Mouse (Mus musculus): ENCODE data around the gene Churc1.

DNA sequence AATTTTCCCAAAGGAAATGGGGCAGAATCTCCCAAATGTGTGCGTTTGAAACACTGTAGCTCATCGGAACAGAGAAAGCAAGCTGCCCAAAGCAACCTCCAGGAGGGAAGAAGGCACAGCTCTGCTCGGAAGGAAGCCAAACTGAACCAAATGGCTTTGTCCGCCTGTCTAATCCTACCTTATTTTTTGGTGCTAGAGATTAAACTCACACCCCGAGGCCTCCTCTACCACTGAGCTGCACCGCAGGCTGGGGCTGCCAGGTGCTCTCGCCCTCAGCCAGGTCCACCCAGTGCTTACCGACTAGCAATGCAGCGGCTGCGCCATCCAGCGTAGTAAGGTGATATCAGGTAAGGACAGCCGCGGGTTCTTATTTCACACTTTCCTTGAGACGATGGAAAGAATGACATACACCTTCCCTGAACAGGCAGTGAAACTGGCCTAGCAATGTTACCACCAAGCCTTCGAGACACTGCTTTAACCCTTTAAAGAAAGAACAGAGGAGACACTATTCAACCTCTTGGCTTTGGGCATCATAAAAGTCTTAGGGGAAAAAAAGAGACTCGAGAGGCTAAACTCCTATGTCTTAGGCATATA is 14.4 kb upstream of the Churc1 start:
- TF ChIP-seq CTCF (IDR thresholded peaks at IDR 0.05; ENCODE audit: extremely low read depth, insufficient read length, insufficient replicate concordance, low read depth, low read length), result no peak
- no peak for TF ChIP-seq POLR2A (IDR thresholded peaks at IDR 0.05; ENCODE audit: low read depth, low read length)

All from small intestine, adult 2 months (tissue).